Mouse (Mus musculus): ENCODE measurements around the gene Tab1.

Gene Tab1

GRCm38 (mm10) chr15:80163274-80163673 is 30.3 kb downstream of the Tab1 start:
- DNase-seq (ENCODE audit: low spot score in 2 of 2) = no peak

- DNase-seq (ENCODE audit: low spot score in 2 of 2) = no peak
Observed at GRCm38 (mm10) chr15:80163716-80164115, 30.8 kb downstream of the Tab1 start.

- DNase-seq (ENCODE audit: low spot score in 2 of 2) = no peak
Observed at GRCm38 (mm10) chr15:80165396-80165795, 32.5 kb downstream of the Tab1 start.

GRCm38 (mm10) chr15:80169484-80169883 is 36.6 kb downstream of the Tab1 start:
- DNase-seq (ENCODE audit: low spot score in 2 of 2) = peak in 1 of 2 experiments; percentile 22

DNA sequence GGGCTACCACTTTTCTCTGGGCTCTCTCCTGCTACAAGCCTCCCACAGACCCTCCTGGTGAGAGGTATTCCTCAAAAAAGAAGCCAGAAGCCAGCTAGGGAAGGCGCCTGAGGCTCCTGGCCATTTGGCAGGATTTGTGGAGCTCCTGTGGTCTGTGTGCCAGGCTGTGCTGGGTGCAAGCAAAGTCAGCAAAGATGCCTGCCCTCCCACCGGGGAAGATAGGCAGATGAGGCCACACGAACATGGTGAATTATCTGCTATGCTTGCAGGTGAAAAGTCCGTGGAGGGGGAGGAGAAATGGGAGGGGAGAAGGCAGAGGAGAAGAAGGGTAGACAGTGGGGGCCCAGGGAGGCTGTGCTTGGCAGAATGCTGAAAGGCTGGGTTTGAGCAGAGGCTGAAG is 37.4 kb downstream of the Tab1 start:
- no peak for DNase-seq (ENCODE audit: low spot score in 2 of 2)

- no peak for DNase-seq (ENCODE audit: low spot score in 2 of 2)
Observed at GRCm38 (mm10) chr15:80171286-80171685, 38.4 kb downstream of the Tab1 start.

DNA sequence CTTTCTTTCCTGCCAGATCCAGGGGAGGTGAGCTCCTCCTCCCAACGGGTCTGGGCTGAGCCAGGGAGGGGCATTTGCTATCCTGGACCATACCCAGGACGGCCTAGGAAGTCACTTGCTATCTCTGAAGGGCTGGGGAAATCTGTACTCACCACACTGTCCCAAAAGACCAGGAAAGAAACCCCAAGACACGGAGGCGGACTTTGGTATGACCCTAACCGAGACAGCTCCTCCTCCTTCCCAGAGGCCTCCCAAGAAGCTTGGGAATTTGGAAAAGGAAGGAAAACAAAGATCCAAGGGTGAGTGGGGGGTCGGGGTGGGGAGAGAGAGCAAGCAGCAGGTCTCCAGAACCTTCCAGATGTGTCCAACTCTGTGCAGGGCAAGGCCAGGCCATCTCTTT is 38.9 kb downstream of the Tab1 start:
- no peak for DNase-seq (ENCODE audit: low spot score in 2 of 2)

- peak in 1 of 2 experiments; percentile 32 for DNase-seq (ENCODE audit: low spot score in 2 of 2)
Observed at GRCm38 (mm10) chr15:80173001-80173771, 40.3 kb downstream of the Tab1 start, which contains the start of gene Mgat3. TSS of gene Mgat3 (plus strand) at chr15:80173721.

- DNase-seq (ENCODE audit: low spot score in 2 of 2) = no peak
Observed at GRCm38 (mm10) chr15:80173781-80174597, 41.1 kb downstream of the Tab1 start.

DNA sequence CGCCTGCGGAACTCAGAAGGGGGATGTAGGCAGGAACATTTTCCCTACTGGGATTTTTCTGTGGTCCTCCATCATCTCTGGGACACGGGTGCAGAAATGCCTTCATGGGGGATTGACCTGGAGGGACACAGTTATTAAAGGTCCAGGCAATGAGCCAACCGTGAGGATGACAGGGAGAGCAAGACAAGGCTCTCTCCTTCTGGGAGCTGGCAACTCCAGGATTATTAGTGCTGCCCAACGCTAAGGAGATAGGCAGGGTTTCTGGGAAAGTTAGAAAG is 41.6 kb downstream of the Tab1 start:
- no peak for DNase-seq (ENCODE audit: low spot score in 2 of 2)

- DNase-seq (ENCODE audit: low spot score in 2 of 2) = no peak
Observed at GRCm38 (mm10) chr15:80175316-80175715, 42.4 kb downstream of the Tab1 start.

DNA sequence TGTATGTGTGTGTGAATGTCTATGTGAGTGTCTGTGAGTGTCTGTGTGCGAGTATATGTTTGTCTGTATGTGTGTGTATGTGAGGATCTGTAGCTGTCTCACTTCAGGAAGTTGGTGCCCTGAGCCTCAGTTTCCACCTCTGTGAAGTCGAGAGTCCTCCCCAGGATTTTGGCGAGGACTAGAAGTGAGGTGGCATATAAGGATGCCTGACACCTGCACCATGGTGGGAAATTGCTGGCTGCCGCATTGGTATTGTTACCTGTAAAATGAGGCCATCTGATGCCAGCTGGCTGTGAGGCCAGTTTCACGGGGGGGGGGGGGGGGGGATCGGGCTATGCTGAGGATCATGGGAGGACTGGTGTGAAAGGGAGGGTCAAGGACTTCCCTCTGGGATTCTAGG is 42.8 kb downstream of the Tab1 start:
- DNase-seq (ENCODE audit: low spot score in 2 of 2) = no peak

DNA sequence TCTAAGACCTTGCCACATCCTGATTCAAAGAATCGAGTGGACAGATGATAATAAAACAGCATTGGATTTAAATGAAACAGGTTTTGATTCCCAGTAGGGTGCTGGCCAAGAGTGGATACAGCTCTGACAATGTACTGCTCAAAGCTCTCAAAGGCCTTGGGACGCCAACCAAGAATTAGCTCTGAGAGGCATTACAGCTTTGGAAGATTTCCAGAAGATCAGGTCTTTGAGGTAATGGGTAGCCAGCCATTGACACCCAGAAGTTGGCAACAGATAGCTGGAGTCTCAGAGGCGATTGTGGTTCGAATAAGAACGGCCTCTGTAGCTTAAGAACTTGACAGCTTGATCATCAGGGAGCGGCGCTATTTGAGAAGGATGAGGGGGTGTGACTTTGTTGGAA is 48.6 kb downstream of the Tab1 start:
- no peak for DNase-seq (ENCODE audit: low spot score in 2 of 2)

DNA sequence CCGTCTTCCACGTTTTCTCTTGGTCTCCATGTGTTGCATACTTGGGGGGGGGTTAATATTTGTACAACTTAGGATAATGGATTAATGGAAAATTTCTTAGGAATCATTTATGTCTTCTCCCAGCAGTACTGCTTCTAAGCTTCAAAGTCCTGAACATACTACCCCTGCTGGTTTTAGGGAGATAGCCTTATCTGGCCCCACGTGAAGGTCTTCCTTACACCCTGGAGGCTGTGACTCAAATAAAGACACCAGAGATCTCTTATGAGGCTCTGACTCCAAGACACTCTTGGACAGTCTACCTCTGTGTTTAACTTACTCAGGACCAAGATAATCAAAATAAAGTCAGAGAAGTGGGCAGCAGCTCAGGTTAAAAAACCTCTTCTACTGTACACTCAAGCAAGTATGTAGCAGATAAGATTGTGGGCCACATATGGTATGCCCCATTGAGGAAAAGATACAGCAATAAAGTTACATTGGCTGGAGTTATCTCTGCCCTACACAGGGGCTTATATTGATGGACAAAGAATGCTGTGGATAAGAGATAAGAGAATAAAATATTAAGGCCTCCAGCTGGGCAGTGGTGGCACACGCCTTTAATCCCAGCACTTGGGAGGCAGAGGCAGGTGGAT is 49.3 kb downstream of the Tab1 start:
- no peak for DNase-seq (ENCODE audit: low spot score in 2 of 2)

DNA sequence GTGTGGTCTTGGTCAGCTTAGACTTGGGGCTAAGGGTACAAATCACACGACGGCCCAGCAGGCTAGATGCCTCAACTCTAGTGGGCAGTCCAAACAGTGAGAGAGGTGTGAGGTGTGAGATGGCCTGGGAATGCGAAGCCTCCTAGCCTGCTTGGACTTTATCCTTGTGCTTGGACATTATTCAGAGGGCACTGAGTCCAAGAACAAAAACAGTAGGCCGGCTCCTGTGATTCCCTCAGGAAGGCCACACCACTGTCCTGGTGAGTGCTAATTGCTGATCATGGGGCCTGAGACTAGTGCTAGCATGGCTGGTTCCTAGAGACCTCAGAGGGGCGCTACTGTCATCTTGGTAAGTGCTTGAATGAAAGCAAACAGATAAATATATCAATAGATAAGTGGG is 56.0 kb downstream of the Tab1 start:
- no peak for DNase-seq (ENCODE audit: low spot score in 2 of 2)

DNA sequence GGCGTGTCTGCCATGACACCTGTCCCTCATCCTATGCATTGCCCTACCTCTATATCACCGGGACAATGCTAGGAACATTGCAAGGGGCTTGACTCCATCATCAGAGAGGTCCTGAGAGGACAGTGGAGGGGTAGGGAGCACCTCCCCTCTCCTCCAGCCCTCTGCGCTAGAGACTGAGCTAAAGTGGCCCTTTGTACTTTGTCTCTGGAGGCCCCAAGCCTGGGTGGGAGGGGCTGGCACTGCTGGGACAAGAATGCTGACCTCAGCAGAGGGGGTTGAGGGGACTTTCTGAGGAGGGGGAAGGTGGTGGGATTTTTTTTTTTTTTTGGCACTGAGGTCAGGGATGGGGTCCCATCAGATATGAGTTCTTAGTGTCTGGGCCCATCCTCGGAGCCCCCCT is 57.1 kb downstream of the Tab1 start:
- DNase-seq (ENCODE audit: low spot score in 2 of 2) = no peak

DNA sequence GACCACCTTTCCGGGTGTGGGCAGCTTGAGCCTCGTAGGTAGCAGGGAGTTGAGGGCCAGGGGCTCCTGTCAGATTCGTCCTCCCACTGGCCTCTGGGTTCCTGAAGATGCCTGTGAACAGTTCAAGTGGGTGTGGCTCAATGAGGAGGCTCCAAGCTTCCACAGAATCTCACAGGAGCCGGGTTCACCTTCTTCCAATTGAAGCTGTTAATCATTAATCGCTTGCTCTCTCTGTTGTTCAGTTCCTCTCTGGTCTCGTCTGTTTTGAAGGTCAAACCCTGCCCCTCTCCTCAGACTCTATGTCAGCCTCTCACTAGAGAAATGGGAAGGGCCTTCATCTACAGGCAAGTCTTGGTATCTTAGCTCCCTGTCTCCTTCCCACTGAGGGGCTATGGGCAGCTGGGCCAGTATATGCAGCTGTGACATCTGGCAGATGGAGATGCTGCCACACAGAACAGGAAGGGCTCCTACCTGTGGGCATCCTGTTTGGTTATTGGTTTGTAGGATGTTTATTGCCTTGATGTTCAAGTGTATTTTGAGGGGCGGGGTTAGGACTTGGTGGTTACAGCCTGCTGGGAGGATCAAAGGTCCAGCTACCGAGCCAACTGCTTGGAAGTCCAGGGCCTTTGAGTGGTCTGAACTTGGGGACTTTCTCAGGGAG is 58.8 kb downstream of the Tab1 start:
- no peak for DNase-seq (ENCODE audit: low spot score in 2 of 2)

- DNase-seq (ENCODE audit: low spot score in 2 of 2) = no peak
Observed at GRCm38 (mm10) chr15:80192246-80192585, 59.3 kb downstream of the Tab1 start.

DNA sequence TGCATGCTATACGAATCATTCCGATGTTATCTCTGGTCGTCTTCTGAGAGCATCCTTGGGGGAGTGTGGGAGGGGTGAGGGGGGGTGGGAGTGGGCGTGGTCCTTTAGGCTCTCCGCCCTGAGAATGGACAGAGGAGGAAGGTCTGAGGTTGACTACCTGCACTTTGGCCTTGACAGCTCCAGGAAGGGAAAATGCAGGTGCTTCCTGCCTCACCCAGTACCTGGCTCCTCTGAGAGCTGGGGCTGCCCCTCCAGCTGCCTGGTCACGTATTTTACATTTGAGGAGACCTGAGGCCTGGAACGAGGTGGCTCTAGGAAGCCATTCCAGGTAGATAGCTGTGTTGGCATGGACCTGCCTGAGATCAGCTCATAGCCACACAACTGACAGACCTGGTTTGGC is 59.9 kb downstream of the Tab1 start:
- DNase-seq (ENCODE audit: low spot score in 2 of 2) = no peak

GRCm38 (mm10) chr15:80199556-80199955 is 66.6 kb downstream of the Tab1 start:
- DNase-seq (ENCODE audit: low spot score in 2 of 2) = no peak

GRCm38 (mm10) chr15:80202111-80202775 is 69.3 kb downstream of the Tab1 start:
- no peak for DNase-seq (ENCODE audit: low spot score in 2 of 2)

GRCm38 (mm10) chr15:80203406-80203805 is 70.5 kb downstream of the Tab1 start:
- no peak for DNase-seq (ENCODE audit: low spot score in 2 of 2)

All from urinary bladder, postnatal 36 days (tissue).